Mouse (Mus musculus) neural tube, embryonic 11.5 days (tissue): Measurements from ENCODE around the gene Dnah14. TPM values are rescaled to one million over a fixed set of nuclear protein-coding genes. Genes with fewer than 3 reads are reported as not detected.

ENCODE experiments used
- ATAC-seq: fragments of 200-750 bp; cut with Nextera tagmentation; 2 replicates; pipeline ENCODE4 v1.8.0; 2017; ENCODE audit warnings: moderate number of reproducible peaks, mild to moderate bottlenecking, moderate TSS enrichment, moderate library complexity; ENCODE audit not compliant: insufficient read depth, low FRiP score, low TSS enrichment
- DNase-seq: peaks from one replicate; pipeline ENCODE4 v3.0.0-alpha.2; 2015; ENCODE audit warnings: low spot score
- H3K27ac ChIP-seq: fragments of 300-500 bp; sonication (generic); 2 replicates; pipeline ENCODE4 v1.5.1; 2014; ENCODE audit warnings: low read depth, mild to moderate bottlenecking, low read length
- H3K27me3 ChIP-seq: fragments of 300-500 bp; sonication (generic); 2 replicates; pipeline ENCODE4 v1.6.1; 2014; ENCODE audit warnings: mild to moderate bottlenecking, low read length, mixed read lengths; ENCODE audit not compliant: control insufficient read depth, insufficient read depth
- H3K36me3 ChIP-seq: fragments of 300-500 bp; sonication (generic); 2 replicates; pipeline ENCODE4 v1.6.1; 2014; ENCODE audit warnings: mild to moderate bottlenecking, low read length, moderate library complexity, mixed read lengths; ENCODE audit not compliant: control insufficient read depth, insufficient read depth
- H3K4me1 ChIP-seq: fragments of 300-500 bp; sonication (generic); 2 replicates; pipeline ENCODE4 v1.6.1; 2014; ENCODE audit warnings: low read length, mixed read lengths; ENCODE audit not compliant: control insufficient read depth, insufficient read depth
- H3K4me2 ChIP-seq: fragments of 300-500 bp; sonication (generic); 2 replicates; pipeline ENCODE4 v1.6.1; 2014; ENCODE audit warnings: low read depth, mild to moderate bottlenecking, moderate library complexity
- H3K4me3 ChIP-seq: fragments of 300-500 bp; sonication (generic); 2 replicates; pipeline ENCODE4 v1.5.1; 2014; ENCODE audit warnings: low read depth, low read length
- H3K9ac ChIP-seq: fragments of 300-500 bp; sonication (generic); 2 replicates; pipeline ENCODE4 v1.6.1; 2014; ENCODE audit warnings: mild to moderate bottlenecking, low read length
- H3K9me3 ChIP-seq: fragments of 300-500 bp; sonication (generic); 2 replicates; pipeline ENCODE4 v1.6.1; 2016; ENCODE audit warnings: low read length; ENCODE audit not compliant: control insufficient read depth
- WGBS: fragments of 180-500 bp; shearing (Covaris S2); extraction: QIAGEN DNeasy Blood & Tissue Kit; methylation state at CpG from one replicate; pipeline ENCODE4 v1.1.7; 2014; 5-methylcytosine and 5-hydroxymethylcytosine counted together
- polyA plus RNA-seq: library from polyadenylated mRNA; unstranded; fragments of >200 nt; fragmentation: Nextera tagmentation; extraction: Ambion mirVana; gene quantifications from 2 replicates; pipeline ENCODE4 v1.2.1, GENCODE M21; 2014

The Dnah14 gene
- polyA plus RNA-seq, 1 experiment from 2014 or later: 2.1 TPM

GRCm38 (mm10) chr1:181862676-181863374 lies 286.5 kb downstream of the Dnah14 start:
- Histone ChIP-seq H3K9me3 (no peaks in the 10 kb centered on the region), H3K27ac (no peak overlapping the region), H3K9ac (no peak overlapping the region), H3K4me3 (no peak overlapping the region), H3K4me2 (no peak overlapping the region), H3K4me1 (no peaks in the 10 kb centered on the region), H3K27me3 (no peaks in the 10 kb centered on the region), H3K36me3 (no peaks in the 10 kb centered on the region)
- ATAC-seq: no peak
- DNase-seq: no peak
- WGBS: 41% methylated on average over 16 of the region's 16 CpGs

- ATAC-seq: no peak
- no peaks in the 10 kb centered on the region for H3K9me3 ChIP-seq
- no peak overlapping the region for H3K27ac ChIP-seq
- H3K27me3 ChIP-seq: no peaks in the 10 kb centered on the region
- no peaks in the 10 kb centered on the region for H3K36me3 ChIP-seq
- no peak overlapping the region for H3K4me3 ChIP-seq
- WGBS: 29% methylated on average over 8 of the region's 8 CpGs
- no peak overlapping the region for H3K4me2 ChIP-seq
- H3K9ac ChIP-seq: no peak overlapping the region
- no peaks in the 10 kb centered on the region for H3K4me1 ChIP-seq
- DNase-seq: no peak
These were observed 287.1 kb downstream of the Dnah14 start for GRCm38 (mm10) chr1:181863431-181863830.

Other genes starting within 250 kb of the Dnah14 start
- 2.1 TPM in 2 replicates for gene Cnih3, start 223.9 kb upstream of the Dnah14 start, polyA plus RNA-seq
- gene Ccdc121, start 65.1 kb upstream of the Dnah14 start, polyA plus RNA-seq: not detected in 2 replicates